Mouse (Mus musculus) erythroblast, embryonic 14.5 days (primary cell): ENCODE measurements around the gene 4933430I17Rik.

Experiments used
- GATA1 ChIP-seq: IDR thresholded peaks from 2 replicates; pipeline ENCODE4 v1.6.1; 2012; ENCODE audit warnings: low read length, inconsistent platforms, mixed read lengths
- TAL1 ChIP-seq: IDR thresholded peaks from 3 replicates; pipeline ENCODE4 v1.6.1; 2012; ENCODE audit warnings: low read length, inconsistent platforms, mixed read lengths

- TF ChIP-seq TAL1 (no peak), GATA1 (no peak)
Observed at GRCm38 (mm10) chr4:62475793-62476192, 49.4 kb upstream of the 4933430I17Rik start.
